Comparison of ENCODE assay signal across 33 mouse cellular contexts in genomic region chr5:114057129-114057731, GRCm38 (mm10). TPM values are rescaled to one million over a fixed set of nuclear protein-coding genes. Genes with fewer than 3 reads are reported as not detected.
DNase-seq lines count a peak whose midpoint lies in the region; ATAC-seq and TF ChIP-seq lines count a peak whose summit lies in the region.
"Had no signal": no experiment of that assay in that cellular context is flagged by ENCODE, and none has a peak within 500 bp of the region (broad histone marks: within the 10 kb centered on the region; RNA-seq: fewer than 3 reads in every experiment).

No protein-coding gene starts in this region.

- no peaks in the 10 kb centered on the region for H3K4me1 ChIP-seq in forebrain, postnatal 0 days (ENCODE audit: insufficient read depth)
- H3K4me1 ChIP-seq in forebrain, embryonic 10.5 days, result peaks cover 4% of the 10 kb centered on the region; the same call in 1 of the 2 replicates
- H3K4me1 ChIP-seq: hindbrain, embryonic 12.5 days; neural tube, embryonic 12.5 days had no signal

- no peak overlapping the region for H3K4me3 ChIP-seq in forebrain, postnatal 0 days (ENCODE audit: low read depth, low read length)
- H3K4me3 ChIP-seq in forebrain, embryonic 10.5 days, result no peak overlapping the region
- H3K4me3 ChIP-seq: embryonic facial prominence, embryonic 12.5 days; heart, embryonic 10.5 days; heart, embryonic 15.5 days; hindbrain, embryonic 12.5 days; limb, embryonic 13.5 days; lung, embryonic 15.5 days; midbrain, embryonic 10.5 days; myocyte; neural tube, embryonic 12.5 days had no signal

- ATAC-seq in forebrain, postnatal 0 days, result no peak
- ATAC-seq: CD4-positive, CD25-positive, alpha-beta regulatory T cell, adult 4 months; intestine, postnatal 0 days had no signal

- TF ChIP-seq CTCF in forebrain, postnatal 0 days (IDR thresholded peaks at IDR 0.05; ENCODE audit: low read depth), result no peak
- no peak for TF ChIP-seq CTCF in brain, embryonic 14.5 days (IDR thresholded peaks at IDR 0.05; ENCODE audit: borderline replicate concordance, extremely low read depth, insufficient read depth, insufficient read length)

- H3K36me3 ChIP-seq in forebrain, postnatal 0 days (ENCODE audit: insufficient read depth), result peaks cover 51% of the 10 kb centered on the region
- H3K36me3 ChIP-seq in forebrain, embryonic 10.5 days (replicated peaks), result no peaks in the 10 kb centered on the region
- H3K36me3 ChIP-seq: embryonic facial prominence, embryonic 12.5 days; heart, embryonic 10.5 days; heart, embryonic 15.5 days; limb, embryonic 13.5 days; lung, embryonic 15.5 days; midbrain, embryonic 10.5 days had no signal

- H3K9ac ChIP-seq in forebrain, postnatal 0 days, result no peak overlapping the region
- H3K9ac ChIP-seq: embryonic facial prominence, embryonic 12.5 days; heart, embryonic 15.5 days; hindbrain, embryonic 12.5 days; limb, embryonic 13.5 days; lung, embryonic 15.5 days; neural tube, embryonic 12.5 days had no signal

- H3K27ac ChIP-seq in forebrain, postnatal 0 days (ENCODE audit: low read depth, low read length), result no peak overlapping the region
- no peak overlapping the region for H3K27ac ChIP-seq in forebrain, embryonic 10.5 days
- H3K27ac ChIP-seq: embryonic facial prominence, embryonic 12.5 days; heart, embryonic 10.5 days; heart, embryonic 15.5 days; hindbrain, embryonic 12.5 days; limb, embryonic 13.5 days; lung, embryonic 15.5 days; midbrain, embryonic 10.5 days; neural tube, embryonic 12.5 days had no signal

- DNase-seq in cerebellum, adult 9-10 months, result peak; percentile 44
- DNase-seq in cerebellum, adult 11-12 months, result no peak
- peak; percentile 29 for DNase-seq in forebrain, postnatal 0 days
- no peak for DNase-seq in forebrain, embryonic 10.5 days (ENCODE audit: extremely low spot score, low spot score)
- peak; percentile 22 for DNase-seq in 3T3-L1 (ENCODE audit: low read depth, low spot score)
- DNase-seq in brain, embryonic 14.5 days (ENCODE audit: low read depth), result peak; percentile 72
- no peak for DNase-seq in heart, postnatal 4 days
- DNase-seq: adrenal gland, adult 2 months; adrenal gland, postnatal 36 days; embryo, embryonic 11 days; gastrocnemius, postnatal 25 days; heart, adult 11 months; kidney, adult 9 months; kidney, postnatal 10 days had no signal

- WGBS in forebrain, postnatal 0 days, result 62% methylated on average over 9 of the region's 9 CpGs
- WGBS in forebrain, embryonic 10.5 days, result 82% methylated on average over 9 of the region's 9 CpGs

- TF ChIP-seq POLR2A in brain, embryonic 14.5 days (IDR thresholded peaks at IDR 0.05; ENCODE audit: borderline replicate concordance, extremely low read depth, insufficient read depth, insufficient read length, poor library complexity, severe bottlenecking), result no peak

- H3K9me3 ChIP-seq in forebrain, postnatal 0 days (ENCODE audit: low read length), result no peaks in the 10 kb centered on the region
- no peaks in the 10 kb centered on the region for H3K9me3 ChIP-seq in forebrain, embryonic 10.5 days
- H3K9me3 ChIP-seq: embryonic facial prominence, embryonic 12.5 days; heart, embryonic 10.5 days; heart, embryonic 15.5 days; hindbrain, embryonic 12.5 days; limb, embryonic 13.5 days; lung, embryonic 15.5 days; midbrain, embryonic 10.5 days; neural tube, embryonic 12.5 days had no signal

- no peak overlapping the region for H3K4me2 ChIP-seq in forebrain, postnatal 0 days (ENCODE audit: low read depth)
- H3K4me2 ChIP-seq: embryonic facial prominence, embryonic 12.5 days; heart, embryonic 15.5 days; hindbrain, embryonic 12.5 days; limb, embryonic 13.5 days; liver, embryonic 11.5 days; lung, embryonic 15.5 days; neural tube, embryonic 12.5 days had no signal

- no peaks in the 10 kb centered on the region for H3K27me3 ChIP-seq in forebrain, postnatal 0 days (ENCODE audit: insufficient read depth, low read length)
- no peaks in the 10 kb centered on the region for H3K27me3 ChIP-seq in forebrain, embryonic 10.5 days (ENCODE audit: poor library complexity, severe bottlenecking)
- H3K27me3 ChIP-seq: embryonic facial prominence, embryonic 12.5 days; heart, embryonic 15.5 days; limb, embryonic 13.5 days; lung, embryonic 15.5 days; neural tube, embryonic 12.5 days had no signal

RNA-seq across cellular contexts. Expression of gene Usp30, which starts 8.0 kb away (rescaled TPM):
- total RNA-seq in forebrain, postnatal 0 days (2014; rRNA removed), result 28.5 and 47.7 TPM in 2 replicates
- polyA plus RNA-seq in forebrain, postnatal 0 days (2015; fragmentation: Nextera tagmentation; extraction: Ambion mirVana), result 14.4 and 18.0 TPM in 2 replicates
- 12.4 and 12.7 TPM in 2 replicates for polyA plus RNA-seq in forebrain, embryonic 10.5 days (2016; fragmentation: Nextera tagmentation; extraction: Ambion mirVana)
- polyA plus RNA-seq in brain, embryonic 14.5 days (2012; rRNA removed), result 40.0 and 41.6 TPM in 2 replicates
- 10 to 100 TPM; 15.9 to 17.8 TPM for total RNA-seq in heart, postnatal 4 days (2021)

RNA-seq across cellular contexts. Expression of gene Svop, which starts 34.1 kb away (rescaled TPM):
- total RNA-seq in forebrain, postnatal 0 days (2014; rRNA removed), result 153 and 177 TPM in 2 replicates
- polyA plus RNA-seq in forebrain, postnatal 0 days (2015; fragmentation: Nextera tagmentation; extraction: Ambion mirVana), result 89.7 and 97.5 TPM in 2 replicates
- 3.2 and 5.4 TPM in 2 replicates for polyA plus RNA-seq in forebrain, embryonic 10.5 days (2016; fragmentation: Nextera tagmentation; extraction: Ambion mirVana)
- 70.1 and 81.5 TPM in 2 replicates for polyA plus RNA-seq in brain, embryonic 14.5 days (2012; rRNA removed)
- under 1 TPM in 1 of 2 experiments, not detected in 1; 0.20 TPM for total RNA-seq in heart, postnatal 4 days (2021)
- total RNA-seq: gastrocnemius, adult 18-20 months; gastrocnemius, postnatal 25 days; heart, postnatal 25 days; megakaryocyte progenitor cell, adult 5-6 weeks had no signal
- polyA plus RNA-seq: CD4-positive, CD25-positive, alpha-beta regulatory T cell, adult 4 months; heart, embryonic 15.5 days; liver, embryonic 11.5 days; thymus, postnatal 0 days had no signal

RNA-seq across cellular contexts. Expression of gene Dao, which starts 53.7 kb away (rescaled TPM):
- total RNA-seq in forebrain, postnatal 0 days (2014; rRNA removed), result not detected in 2 replicates
- polyA plus RNA-seq in forebrain, postnatal 0 days (2015; fragmentation: Nextera tagmentation; extraction: Ambion mirVana), result not detected in 2 replicates
- not detected in 2 replicates for polyA plus RNA-seq in forebrain, embryonic 10.5 days (2016; fragmentation: Nextera tagmentation; extraction: Ambion mirVana)
- not detected in 2 replicates for polyA plus RNA-seq in brain, embryonic 14.5 days (2012; rRNA removed)
- not detected for total RNA-seq in heart, postnatal 4 days (2021)
- total RNA-seq: adrenal gland, adult 2 months; adrenal gland, postnatal 36 days; gastrocnemius, adult 18-20 months; gastrocnemius, postnatal 25 days; heart, postnatal 25 days; layer of hippocampus, postnatal 25 days; left cerebral cortex, postnatal 36 days; megakaryocyte progenitor cell, adult 5-6 weeks; midbrain, postnatal 0 days had no signal
- polyA plus RNA-seq: adrenal gland, adult 2 months; embryonic facial prominence, embryonic 12.5 days; heart, embryonic 10.5 days; heart, embryonic 15.5 days; hindbrain, embryonic 12.5 days; limb, embryonic 13.5 days; liver, embryonic 11.5 days; lung, embryonic 15.5 days; midbrain, embryonic 10.5 days; midbrain, postnatal 0 days; myocyte; neural tube, embryonic 12.5 days had no signal

Comparison
In these comparisons a context has a peak if more than half of its experiments do, and no peak if none do; other contexts are left out.
1. DNase-seq: peak in cerebellum, adult 9-10 months (single experiment), forebrain, postnatal 0 days (single experiment), 3T3-L1 (single experiment) and brain, embryonic 14.5 days (single experiment); none in cerebellum, adult 11-12 months (single experiment), forebrain, embryonic 10.5 days (single experiment) and heart, postnatal 4 days (single experiment).
2. RNA of gene Svop, which starts 34.1 kb away (polyA plus RNA-seq): 89.7 to 97.5 TPM in forebrain, postnatal 0 days and 70.1 to 81.5 TPM in brain, embryonic 14.5 days; 3.2 to 5.4 TPM in forebrain, embryonic 10.5 days; every median in the first group is over 10 times any median in the second.